Mouse (Mus musculus) hindbrain, embryonic 14.5 days (tissue): ENCODE results near the gene Otub2. TPM values are rescaled to one million over a fixed set of nuclear protein-coding genes. Genes with fewer than 3 reads are reported as not detected.

Source experiments
- ATAC-seq: fragments of 200-750 bp; cut with Nextera tagmentation; 2 replicates; pipeline ENCODE4 v1.8.0; 2017; ENCODE audit warnings: moderate number of reproducible peaks, mild to moderate bottlenecking, moderate TSS enrichment, moderate library complexity; ENCODE audit not compliant: low FRiP score
- DNase-seq: peaks from one replicate; pipeline ENCODE4 v3.0.0-alpha.2; 2015; ENCODE audit warnings: low spot score
- H3K27ac ChIP-seq: fragments of 300-500 bp; sonication (generic); 2 replicates; pipeline ENCODE4 v1.5.1; 2014; ENCODE audit warnings: mild to moderate bottlenecking, moderate library complexity
- H3K27me3 ChIP-seq: fragments of 300-500 bp; sonication (generic); 2 replicates; pipeline ENCODE4 v1.6.1; 2014; ENCODE audit warnings: mild to moderate bottlenecking, low read length, mixed read lengths; ENCODE audit not compliant: control insufficient read depth, insufficient read depth
- H3K36me3 ChIP-seq: fragments of 300-500 bp; sonication (generic); replicated peaks from 2 replicates; pipeline ENCODE4 v1.6.1; 2014; ENCODE audit not compliant: control insufficient read depth, insufficient read depth
- H3K4me1 ChIP-seq: fragments of 300-500 bp; sonication (generic); replicated peaks from 2 replicates; pipeline ENCODE4 v1.6.1; 2014; ENCODE audit warnings: antibody characterized with exemption, low read length, mixed read lengths; ENCODE audit not compliant: control insufficient read depth, insufficient read depth
- H3K4me2 ChIP-seq: fragments of 300-500 bp; sonication (generic); replicated peaks from 2 replicates; pipeline ENCODE4 v1.6.1; 2014; ENCODE audit warnings: mild to moderate bottlenecking, moderate library complexity
- H3K4me3 ChIP-seq: fragments of 300-500 bp; sonication (generic); replicated peaks from 2 replicates; pipeline ENCODE4 v1.5.1; 2014; ENCODE audit warnings: mild to moderate bottlenecking, low read length
- H3K9ac ChIP-seq: fragments of 300-500 bp; sonication (generic); 2 replicates; pipeline ENCODE4 v1.6.1; 2014
- H3K9me3 ChIP-seq: fragments of 300-500 bp; sonication (generic); 2 replicates; pipeline ENCODE4 v1.6.1; 2016; ENCODE audit warnings: low read length; ENCODE audit not compliant: control insufficient read depth
- WGBS: fragments of 180-500 bp; shearing (Covaris S2); extraction: QIAGEN DNeasy Blood & Tissue Kit; methylation state at CpG from one replicate; pipeline ENCODE4 v1.1.7; 2014; 5-methylcytosine and 5-hydroxymethylcytosine counted together
- polyA plus RNA-seq: library from polyadenylated mRNA; unstranded; fragments of >200 nt; fragmentation: Nextera tagmentation; extraction: Ambion mirVana; gene quantifications from 2 replicates; pipeline ENCODE4 v1.2.1, GENCODE M21; 2014

Otub2 gene
- 23.5 and 28.8 TPM in 2 replicates for polyA plus RNA-seq

DNA sequence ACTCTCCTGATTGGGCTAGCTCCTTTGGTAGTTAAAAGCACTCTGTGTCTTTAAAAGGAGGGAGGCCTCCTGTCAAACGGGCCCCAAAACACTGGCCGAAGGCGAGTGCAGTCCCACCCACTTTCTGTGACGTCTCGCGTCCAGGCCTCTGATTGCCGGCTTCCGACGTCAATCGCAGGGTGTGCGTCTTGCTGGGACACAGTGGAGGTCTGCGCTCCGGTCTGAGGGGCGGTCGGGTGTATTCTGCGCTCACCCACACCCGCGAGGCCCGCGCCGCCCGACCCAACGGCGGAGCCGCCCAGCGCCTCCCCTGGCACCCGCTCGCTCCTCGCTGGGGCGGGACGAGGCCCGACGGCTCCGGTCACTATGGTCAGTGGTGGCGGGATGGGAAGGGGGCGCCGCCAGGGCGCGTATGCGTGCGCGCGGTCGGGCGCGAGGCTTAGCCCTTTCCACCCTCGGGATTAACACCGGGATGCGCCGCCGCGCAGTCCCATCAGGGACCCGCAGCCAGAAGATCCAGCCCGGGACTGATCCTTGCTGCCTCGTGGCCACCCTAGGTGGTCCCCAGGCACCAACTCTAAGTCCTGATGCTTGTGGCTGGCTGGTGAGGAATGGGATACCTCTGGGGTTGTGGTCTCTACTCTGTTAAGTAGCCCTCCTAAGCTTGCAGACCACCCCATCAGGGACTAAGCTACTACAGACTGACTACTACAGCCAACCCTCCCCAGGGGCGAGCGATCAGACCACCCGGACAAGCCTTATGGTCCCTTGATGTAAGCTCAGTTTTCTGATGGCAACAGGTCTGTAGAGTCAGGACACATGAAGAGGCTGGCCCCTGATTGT lies at the start of gene Otub2:
TSS of gene Otub2 (plus strand) at position 178 of the 843 bp plus-strand sequence.
- under 1% methylated on average over 54 of the region's 58 CpGs for WGBS
- Histone ChIP-seq H3K36me3 (no peaks in the 10 kb centered on the region), H3K4me2 (peak within 1 kb of the TSS; percentile 66), H3K9me3 (no peaks in the 10 kb centered on the region), H3K4me3 (peak within 1 kb of the TSS; percentile 64), H3K27me3 (no peaks in the 10 kb centered on the region), H3K27ac (peak within 1 kb of the TSS; percentile 49; the same call in 1 of the 2 replicates), H3K4me1 (peaks cover 6% of the 10 kb centered on the region), H3K9ac (peak within 1 kb of the TSS; percentile 82)
- peak; percentile 99 for ATAC-seq
- DNase-seq, result peak; percentile 97

DNA sequence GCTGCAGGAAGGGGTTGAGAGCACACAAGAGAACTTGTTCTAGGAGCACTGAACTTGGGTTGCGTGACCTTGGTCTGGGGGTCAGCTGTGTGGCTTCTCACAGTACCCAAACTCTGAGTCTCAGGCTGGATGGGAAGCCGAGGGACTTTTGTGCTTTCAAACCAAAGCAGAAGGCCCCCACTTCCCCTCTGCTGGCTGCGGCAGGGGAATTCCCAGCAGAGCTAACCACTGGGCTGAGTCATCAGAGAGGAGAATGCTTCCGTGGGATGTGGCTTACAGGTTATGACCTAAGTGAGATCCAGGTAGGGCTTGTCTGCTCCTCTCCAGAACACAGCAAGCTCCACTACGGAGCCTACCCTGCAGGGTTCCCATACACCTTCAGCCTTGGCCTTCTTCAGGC lies 47.3 kb upstream of the Otub2 start:
- Histone ChIP-seq H3K27ac (no peak overlapping the region), H3K4me2 (no peak overlapping the region), H3K4me1 (no peaks in the 10 kb centered on the region), H3K36me3 (no peaks in the 10 kb centered on the region), H3K4me3 (no peak overlapping the region), H3K27me3 (no peaks in the 10 kb centered on the region), H3K9me3 (no peaks in the 10 kb centered on the region), H3K9ac (no peak overlapping the region)
- DNase-seq (no peak), ATAC-seq (no peak)
- WGBS, result 89% methylated on average over 5 of the region's 5 CpGs

DNA sequence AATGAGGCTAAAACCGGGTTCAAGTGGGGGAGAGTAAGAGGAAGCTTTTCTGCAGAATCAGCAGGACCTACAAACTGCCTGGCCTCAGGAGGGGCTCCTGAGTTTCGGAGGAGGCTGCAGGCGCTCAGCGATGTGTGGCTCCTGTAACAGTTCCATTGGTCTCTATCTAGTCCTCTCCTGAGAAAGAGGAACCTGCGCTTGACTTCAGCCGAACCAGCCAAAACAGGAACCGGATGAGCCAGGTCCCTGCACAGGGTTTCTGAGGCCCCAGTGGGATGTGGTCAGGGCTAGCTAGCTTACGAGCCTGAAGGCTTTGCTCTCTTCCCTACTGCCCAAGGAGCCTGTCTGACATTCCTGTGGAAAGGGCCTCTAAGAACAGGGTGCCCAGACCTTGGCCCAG lies 45.0 kb upstream of the Otub2 start:
- Histone ChIP-seq H3K27ac (no peak overlapping the region), H3K9ac (no peak overlapping the region), H3K9me3 (no peaks in the 10 kb centered on the region), H3K4me1 (no peaks in the 10 kb centered on the region; the same call in 1 of the 2 replicates), H3K4me3 (no peak overlapping the region), H3K36me3 (no peaks in the 10 kb centered on the region), H3K4me2 (no peak overlapping the region), H3K27me3 (no peaks in the 10 kb centered on the region)
- ATAC-seq (no peak), DNase-seq (no peak)
- WGBS, result 75% methylated on average over 8 of the region's 8 CpGs

DNA sequence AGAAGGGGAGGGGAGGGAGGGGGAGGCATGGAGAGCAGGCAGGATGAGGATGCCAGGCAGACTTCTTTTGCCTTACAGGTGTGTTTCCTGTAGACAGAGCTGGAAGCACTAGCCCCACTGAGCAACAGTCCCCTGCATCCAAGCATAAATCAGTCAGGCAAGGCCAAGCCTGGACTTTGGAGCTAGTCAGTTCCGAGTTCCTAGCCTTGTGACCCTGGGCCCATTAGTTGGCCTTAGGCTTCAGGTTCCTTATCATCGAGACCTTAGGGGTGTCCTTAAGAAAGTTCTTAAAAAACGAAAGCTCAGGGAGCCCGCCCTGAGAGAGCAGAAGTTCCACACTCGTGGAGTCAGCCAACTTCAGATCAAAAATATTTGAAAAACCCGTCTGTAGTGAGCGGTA lies 43.5 kb upstream of the Otub2 start:
- ATAC-seq (no peak), DNase-seq (no peak)
- 92% methylated on average over 7 of the region's 7 CpGs for WGBS
- Histone ChIP-seq H3K4me3 (no peak overlapping the region), H3K4me1 (no peaks in the 10 kb centered on the region; the same call in 1 of the 2 replicates), H3K4me2 (no peak overlapping the region), H3K27me3 (no peaks in the 10 kb centered on the region), H3K36me3 (no peaks in the 10 kb centered on the region), H3K9ac (no peak overlapping the region), H3K27ac (no peak overlapping the region), H3K9me3 (no peaks in the 10 kb centered on the region)

DNA sequence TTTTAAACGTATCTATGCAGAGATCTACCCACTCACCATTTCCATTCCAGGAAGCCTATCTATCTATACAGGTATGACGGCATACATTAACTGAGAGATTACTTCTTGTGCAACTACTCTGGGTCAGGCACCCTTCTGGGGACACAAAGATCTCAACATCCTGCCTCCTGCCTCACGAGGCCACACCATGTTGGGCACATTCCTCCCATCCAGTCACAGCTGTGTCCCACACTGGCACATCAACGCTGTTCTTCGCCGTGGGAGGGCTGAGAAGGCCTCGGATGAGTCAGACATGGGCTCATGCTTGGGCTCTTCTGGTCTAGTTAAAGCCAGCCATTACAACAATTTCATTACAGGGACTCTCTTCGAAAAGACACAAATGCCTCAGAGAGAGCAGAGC lies 41.5 kb upstream of the Otub2 start:
- no peak for ATAC-seq
- Histone ChIP-seq H3K9me3 (no peaks in the 10 kb centered on the region), H3K4me3 (no peak overlapping the region), H3K4me2 (no peak overlapping the region), H3K27me3 (no peaks in the 10 kb centered on the region), H3K36me3 (no peaks in the 10 kb centered on the region), H3K9ac (no peak overlapping the region), H3K4me1 (no peaks in the 10 kb centered on the region; the same call in 1 of the 2 replicates), H3K27ac (no peak overlapping the region)
- no peak for DNase-seq
- WGBS, result 83% methylated on average over 8 of the region's 8 CpGs

DNA sequence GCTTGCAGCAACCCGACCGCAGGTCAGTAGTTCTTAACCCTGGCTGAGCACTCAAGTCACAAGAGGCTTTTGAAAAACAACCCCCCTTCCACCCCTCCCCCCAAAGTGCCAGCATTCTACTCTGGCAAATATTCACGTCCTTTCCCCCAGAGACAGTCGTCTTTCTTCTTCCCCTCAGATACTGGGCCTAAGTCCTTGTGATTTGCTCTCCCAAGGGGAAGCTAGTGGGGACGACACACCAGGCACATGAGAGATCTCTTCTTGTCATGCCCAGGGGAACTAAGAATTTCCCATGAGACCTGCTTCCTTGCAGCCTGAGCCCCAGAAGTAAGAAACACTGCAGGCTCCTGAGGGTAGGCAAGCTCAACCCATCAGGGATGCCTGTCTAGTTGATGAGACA lies 41.1 kb upstream of the Otub2 start:
- WGBS, result 62% methylated on average over 5 of the region's 5 CpGs
- no peaks in the 10 kb centered on the region for H3K9me3 ChIP-seq
- no peak overlapping the region for H3K27ac ChIP-seq

DNA sequence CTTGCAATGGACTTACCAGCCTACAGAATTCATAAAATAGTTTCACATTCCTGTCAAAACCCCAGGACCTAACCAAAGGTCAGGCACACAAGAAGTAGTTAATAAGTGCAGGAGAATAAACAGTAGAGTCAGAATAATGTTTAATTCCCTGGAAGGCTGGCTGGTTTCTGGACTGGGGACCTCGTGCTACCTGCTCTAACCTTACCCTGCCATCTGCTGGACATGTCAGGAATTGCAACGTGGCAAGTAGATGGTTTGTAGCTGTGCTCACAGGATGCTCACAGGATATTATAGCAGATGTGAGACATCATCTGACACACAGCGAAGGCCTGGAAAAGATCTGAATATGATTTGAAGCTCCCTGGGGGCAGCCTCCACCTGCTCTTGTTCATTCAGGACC lies 40.0 kb upstream of the Otub2 start:
- DNase-seq (peak; percentile 93), ATAC-seq (peak; percentile 45; the same call in 1 of the 2 replicates)
- no peak overlapping the region for H3K4me3 ChIP-seq
- H3K4me2 ChIP-seq, result no peak overlapping the region
- H3K9ac ChIP-seq, result no peak overlapping the region
- no peaks in the 10 kb centered on the region for H3K27me3 ChIP-seq
- H3K27ac ChIP-seq, result no peak overlapping the region
- WGBS, result 5% methylated on average over 3 of the region's 3 CpGs
- no peaks in the 10 kb centered on the region for H3K36me3 ChIP-seq
- no peaks in the 10 kb centered on the region; the same call in 1 of the 2 replicates for H3K4me1 ChIP-seq
- no peaks in the 10 kb centered on the region for H3K9me3 ChIP-seq

More for the DNA sequence above, 41.1 kb upstream of the Otub2 start:
- no peak overlapping the region for H3K4me3 ChIP-seq
- H3K4me2 ChIP-seq, result no peak overlapping the region
- no peak overlapping the region for H3K9ac ChIP-seq
- no peaks in the 10 kb centered on the region; the same call in 1 of the 2 replicates for H3K4me1 ChIP-seq
- ATAC-seq, result no peak
- no peaks in the 10 kb centered on the region for H3K36me3 ChIP-seq
- no peaks in the 10 kb centered on the region for H3K27me3 ChIP-seq
- no peak for DNase-seq

DNA sequence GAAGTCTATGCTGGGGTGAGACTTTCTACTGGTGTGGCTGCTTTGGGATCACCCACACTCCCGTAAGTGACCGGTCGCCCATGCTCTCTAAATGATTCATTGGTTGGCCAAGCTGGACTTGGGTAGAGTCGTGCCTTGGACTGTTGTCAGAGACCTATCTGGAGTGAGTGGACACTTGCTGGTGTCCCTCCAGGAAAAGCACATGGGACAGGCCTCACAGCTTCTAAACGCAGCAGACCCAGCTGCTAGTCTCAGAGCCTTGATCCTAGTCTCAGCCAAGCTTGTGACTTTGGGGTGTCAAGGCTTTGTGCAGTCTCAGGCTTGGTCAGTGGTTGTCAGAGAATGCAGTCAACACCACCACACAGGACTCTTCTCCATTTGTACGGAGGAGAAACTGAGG lies 35.7 kb upstream of the Otub2 start:
- no peak for ATAC-seq
- H3K36me3 ChIP-seq, result no peaks in the 10 kb centered on the region
- H3K27ac ChIP-seq, result no peak overlapping the region
- no peak overlapping the region for H3K4me3 ChIP-seq
- no peaks in the 10 kb centered on the region for H3K27me3 ChIP-seq
- no peaks in the 10 kb centered on the region for H3K9me3 ChIP-seq
- H3K9ac ChIP-seq, result no peak overlapping the region
- 92% methylated on average over 6 of the region's 6 CpGs for WGBS
- H3K4me1 ChIP-seq, result no peaks in the 10 kb centered on the region
- H3K4me2 ChIP-seq, result no peak overlapping the region
- DNase-seq, result no peak

DNA sequence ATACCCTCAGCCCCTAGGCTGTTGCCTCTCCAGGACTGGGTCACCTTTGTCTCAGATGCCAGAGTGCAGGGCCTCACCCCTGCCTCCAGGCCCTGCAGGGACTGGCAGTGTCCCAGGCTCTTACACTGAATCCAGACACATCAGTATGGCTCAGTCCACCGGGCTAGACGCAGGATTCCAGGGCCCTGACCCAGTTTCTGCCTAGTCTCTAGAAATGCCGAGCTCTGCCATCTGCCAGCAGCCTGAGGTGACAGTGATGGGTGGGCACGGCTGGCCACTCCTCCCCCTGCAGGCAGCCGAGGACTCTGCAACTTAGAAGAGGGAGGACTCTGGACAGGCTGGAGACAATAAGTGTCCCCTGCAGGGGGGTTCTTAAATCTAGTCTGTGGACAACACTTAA lies 34.9 kb upstream of the Otub2 start:
- peak; percentile 41; the same call in 1 of the 2 replicates for ATAC-seq

More for the DNA sequence above, 34.9 kb upstream of the Otub2 start:
- Histone ChIP-seq H3K4me3 (no peak overlapping the region), H3K36me3 (no peaks in the 10 kb centered on the region), H3K4me1 (no peaks in the 10 kb centered on the region), H3K27me3 (no peaks in the 10 kb centered on the region), H3K9me3 (no peaks in the 10 kb centered on the region), H3K27ac (no peak overlapping the region), H3K9ac (no peak overlapping the region), H3K4me2 (no peak overlapping the region)
- peak; percentile 32 for DNase-seq
- 7% methylated on average over 5 of the region's 5 CpGs for WGBS
